ENCODE assay signal across 8 mouse cellular contexts in the genomic region with DNA sequence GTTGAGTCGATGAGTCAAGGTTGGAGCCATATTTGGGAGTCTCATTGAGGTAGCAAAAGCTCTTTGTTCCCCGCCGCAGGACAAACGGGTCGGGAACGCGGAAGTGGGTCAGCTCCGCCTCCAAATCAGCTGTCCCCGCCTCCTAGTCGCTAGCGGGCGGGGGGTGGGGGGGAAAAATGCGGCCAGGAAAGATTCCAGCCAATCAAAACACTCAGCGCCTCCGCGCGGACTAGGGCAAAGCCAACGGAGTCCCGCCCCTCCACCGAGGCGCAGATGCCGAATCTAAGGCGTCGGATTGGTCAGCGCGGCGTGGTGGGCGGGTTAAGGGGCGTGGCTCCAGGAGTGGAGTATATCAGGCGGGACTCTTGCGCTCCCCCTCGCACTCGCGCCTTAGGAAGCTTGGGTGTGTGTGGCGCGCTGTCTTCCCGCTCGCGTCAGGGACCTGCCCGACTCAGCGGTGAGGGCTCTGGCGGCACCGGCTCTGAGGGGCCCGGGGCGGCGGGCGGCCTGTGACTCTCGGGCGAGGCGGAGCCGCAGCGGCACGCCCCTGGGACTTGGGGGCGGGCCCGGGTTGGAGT. TPM values are rescaled to one million over a fixed set of nuclear protein-coding genes. Genes with fewer than 3 reads are reported as not detected.
DNase-seq lines count a peak whose midpoint lies in the region; ATAC-seq and TF ChIP-seq lines count a peak whose summit lies in the region.

No protein-coding gene starts in this region.

- H3K27ac ChIP-seq in cortical plate, adult 2 months (ENCODE audit: insufficient read depth, low read length): peak overlapping the region; percentile 95

- peak; percentile 88 for ATAC-seq in activated CD4-positive, CD25-positive, alpha-beta regulatory T cell, adult 4 months
- peak; percentile 76 for ATAC-seq in megakaryocyte, adult 5-6 weeks (ENCODE audit: poor library complexity, severe bottlenecking)

- H3K4me1 ChIP-seq in cortical plate, adult 2 months (ENCODE audit: control insufficient read depth, insufficient read depth, low read length): peaks cover 10% of the 10 kb centered on the region

- peak; percentile 99 for TF ChIP-seq POLR2A in cortical plate, adult 2 months (IDR thresholded peaks at IDR 0.05; ENCODE audit: extremely low read depth, insufficient read depth, low read length)

- peak overlapping the region; percentile 76 for H3K4me3 ChIP-seq in cortical plate, adult 2 months (ENCODE audit: insufficient read depth, low read length)

- TF ChIP-seq CTCF in cortical plate, adult 2 months (IDR thresholded peaks at IDR 0.05; ENCODE audit: extremely low read depth, insufficient read depth, low read length): no peak

- peak; percentile 97 to 98 for DNase-seq in gastrocnemius, adult 8-10 months (ENCODE audit: low spot score in 2 of 2)
- DNase-seq in hindlimb bud, embryonic 11.5 days (ENCODE audit: extremely low spot score, low read depth, low spot score): peak; percentile 95
- peak; percentile 97 to 98 for DNase-seq in left cerebral cortex, adult 8-10 months (ENCODE audit: low spot score in 2 of 2)
- DNase-seq in right cerebral cortex, adult 18-20 months: peak; percentile 98
- peak; percentile 97 for DNase-seq in urinary bladder, adult 2 months (ENCODE audit: low spot score)

RNA-seq across cellular contexts. Expression of a gene that starts 1.8 kb away (rescaled TPM):
- polyA plus RNA-seq in activated CD4-positive, CD25-positive, alpha-beta regulatory T cell, adult 4 months (2017; shearing (Covaris generic)): 100 to 1,000 TPM; 132 to 177 TPM
- polyA plus RNA-seq in cortical plate, adult 2 months (2012; rRNA removed): 150 and 180 TPM in 2 replicates
- total RNA-seq in gastrocnemius, adult 8-10 months (2022): 10 to 100 TPM; 23.4 to 49.1 (median 31.4) TPM
- total RNA-seq in left cerebral cortex, adult 8-10 months (2022): 100 to 1,000 TPM; 124 to 159 (median 143) TPM
- 11.7 and 13.8 TPM in 2 replicates for total RNA-seq in megakaryocyte, adult 5-6 weeks (2015)
- 29.3 and 32.1 TPM in 2 replicates for total RNA-seq in megakaryocyte, adult 5-6 weeks (2017)
- 249 and 276 TPM in 2 replicates for polyA plus RNA-seq in urinary bladder, adult 2 months (2012; rRNA removed)

RNA-seq across cellular contexts. Expression of a gene that starts 5.2 kb away (rescaled TPM):
- 10 to 100 TPM; 18.0 to 22.7 TPM for polyA plus RNA-seq in activated CD4-positive, CD25-positive, alpha-beta regulatory T cell, adult 4 months (2017; shearing (Covaris generic))
- polyA plus RNA-seq in cortical plate, adult 2 months (2012; rRNA removed): 13.1 and 13.9 TPM in 2 replicates
- total RNA-seq in gastrocnemius, adult 8-10 months (2022): 1 to 10 TPM; 4.3 to 7.8 (median 6.9) TPM
- 1 to 10 TPM; 4.1 to 6.0 (median 5.5) TPM for total RNA-seq in left cerebral cortex, adult 8-10 months (2022)
- 19.3 and 21.0 TPM in 2 replicates for total RNA-seq in megakaryocyte, adult 5-6 weeks (2015)
- 18.8 and 20.9 TPM in 2 replicates for total RNA-seq in megakaryocyte, adult 5-6 weeks (2017)
- polyA plus RNA-seq in urinary bladder, adult 2 months (2012; rRNA removed): 18.4 and 21.5 TPM in 2 replicates

RNA-seq across cellular contexts. Expression of a gene that starts 11.7 kb away (rescaled TPM):
- polyA plus RNA-seq in activated CD4-positive, CD25-positive, alpha-beta regulatory T cell, adult 4 months (2017; shearing (Covaris generic)): not detected
- polyA plus RNA-seq in cortical plate, adult 2 months (2012; rRNA removed): 7.7 and 8.5 TPM in 2 replicates
- under 1 TPM; 0.19 to 0.48 (median 0.36) TPM for total RNA-seq in gastrocnemius, adult 8-10 months (2022)
- 1 to 10 TPM; 6.8 to 9.1 (median 7.7) TPM for total RNA-seq in left cerebral cortex, adult 8-10 months (2022)
- 0.49 TPM in 1 of 2 replicates, not detected in the other for total RNA-seq in megakaryocyte, adult 5-6 weeks (2015)
- 0.12 TPM in 1 of 2 replicates, not detected in the other for total RNA-seq in megakaryocyte, adult 5-6 weeks (2017)
- polyA plus RNA-seq in urinary bladder, adult 2 months (2012; rRNA removed): 3.0 and 3.3 TPM in 2 replicates

RNA-seq across cellular contexts. Expression of a gene that starts 19.5 kb away (rescaled TPM):
- polyA plus RNA-seq in activated CD4-positive, CD25-positive, alpha-beta regulatory T cell, adult 4 months (2017; shearing (Covaris generic)): 1 to 10 TPM; 7.3 to 9.2 TPM
- polyA plus RNA-seq in cortical plate, adult 2 months (2012; rRNA removed): 26.6 and 33.8 TPM in 2 replicates
- total RNA-seq in gastrocnemius, adult 8-10 months (2022): 10 to 100 TPM; 20.8 to 36.0 (median 29.5) TPM
- total RNA-seq in left cerebral cortex, adult 8-10 months (2022): 10 to 100 TPM; 48.5 to 76.4 (median 64.1) TPM
- 29.5 and 29.6 TPM in 2 replicates for total RNA-seq in megakaryocyte, adult 5-6 weeks (2015)
- total RNA-seq in megakaryocyte, adult 5-6 weeks (2017): 22.4 and 36.1 TPM in 2 replicates
- polyA plus RNA-seq in urinary bladder, adult 2 months (2012; rRNA removed): 21.2 and 30.5 TPM in 2 replicates

RNA-seq across cellular contexts. Expression of a gene that starts 26.9 kb away (rescaled TPM):
- polyA plus RNA-seq in activated CD4-positive, CD25-positive, alpha-beta regulatory T cell, adult 4 months (2017; shearing (Covaris generic)): under 1 TPM; 0.74 to 0.96 TPM
- 274 and 285 TPM in 2 replicates for polyA plus RNA-seq in cortical plate, adult 2 months (2012; rRNA removed)
- 1 to 10 TPM; 1.9 to 4.0 (median 2.9) TPM for total RNA-seq in gastrocnemius, adult 8-10 months (2022)
- 100 to 1,000 TPM; 328 to 363 (median 358) TPM for total RNA-seq in left cerebral cortex, adult 8-10 months (2022)
- 1.6 and 2.2 TPM in 2 replicates for total RNA-seq in megakaryocyte, adult 5-6 weeks (2015)
- 1.4 TPM in 1 of 2 replicates, not detected in the other for total RNA-seq in megakaryocyte, adult 5-6 weeks (2017)
- polyA plus RNA-seq in urinary bladder, adult 2 months (2012; rRNA removed): 9.2 and 12.2 TPM in 2 replicates

Comparison
In these comparisons a context has a peak if more than half of its experiments do, and no peak if none do; other contexts are left out.
1. Peak in every context shown above with its lines: DNase-seq, ATAC-seq, H3K4me3 ChIP-seq and H3K27ac ChIP-seq.
2. RNA of a gene that starts 11.7 kb away (total RNA-seq): 6.8 to 9.1 TPM in left cerebral cortex, adult 8-10 months; 0.12 to 0.49 TPM in megakaryocyte, adult 5-6 weeks and 0.19 to 0.48 TPM in gastrocnemius, adult 8-10 months; every median in the first group is over 4 times any median in the second.